Mouse (Mus musculus) brain, embryonic 14.5 days (tissue): ENCODE data around the gene Gsta4. TPM values are rescaled to one million over a fixed set of nuclear protein-coding genes. Genes with fewer than 3 reads are reported as not detected.
A peak's percentile ranks its signal among the peaks of the same experiment; 100 is the strongest.
"Not testable (repeated sequence)": the region's sequence is repeated elsewhere in the genome, so short reads cannot be mapped to it uniquely, and the experiment has no call there.

Experiments
- DNase-seq: peaks from one replicate; pipeline ENCODE4 v3.0.0-alpha.2; 2011; ENCODE audit warnings: low read depth
- CTCF ChIP-seq: fragments of 200-500 bp; IDR thresholded peaks from 2 replicates; pipeline ENCODE4 v1.5.1; 2012; ENCODE audit warnings: inconsistent platforms, mild to moderate bottlenecking, moderate library complexity, borderline replicate concordance; ENCODE audit not compliant: insufficient read depth, insufficient read length; ENCODE audit errors: extremely low read depth
- POLR2A ChIP-seq: fragments of 200-500 bp; IDR thresholded peaks from 2 replicates; pipeline ENCODE4 v1.6.1; 2012; ENCODE audit warnings: mild to moderate bottlenecking, inconsistent platforms, borderline replicate concordance; ENCODE audit not compliant: poor library complexity, insufficient read depth, insufficient read length, severe bottlenecking; ENCODE audit errors: extremely low read depth
- polyA plus RNA-seq: library from polyadenylated mRNA; depleted of rRNA; stranded (reverse); fragments of >200 nt; gene quantifications from 2 replicates; pipeline ENCODE4 v1.2.3, GENCODE M21; 2012; rRNA removed

The Gsta4 gene
- polyA plus RNA-seq, 1 experiment, result 14.7 TPM

DNA sequence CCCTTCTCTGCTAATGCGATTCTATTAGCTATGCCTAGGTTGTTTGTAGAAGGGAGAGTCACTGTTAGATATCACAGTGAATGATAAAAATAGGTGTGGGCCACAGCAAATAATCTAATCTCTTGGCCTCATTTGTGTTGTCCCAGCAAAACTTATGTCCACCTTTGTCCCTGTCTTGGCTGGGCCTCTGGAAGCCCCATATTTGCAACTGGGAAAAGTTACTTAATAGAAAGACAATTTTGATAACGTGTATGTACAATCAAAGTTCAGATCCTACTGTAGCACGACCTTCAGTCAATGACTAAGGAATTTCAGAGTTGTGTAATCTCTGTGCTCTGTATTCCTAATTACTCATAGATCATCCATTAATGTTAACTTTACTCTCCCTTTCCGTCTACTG lies 34.5 kb downstream of the Gsta4 start:
- no peak for DNase-seq
- TF ChIP-seq POLR2A (no peak), CTCF (no peak)

DNA sequence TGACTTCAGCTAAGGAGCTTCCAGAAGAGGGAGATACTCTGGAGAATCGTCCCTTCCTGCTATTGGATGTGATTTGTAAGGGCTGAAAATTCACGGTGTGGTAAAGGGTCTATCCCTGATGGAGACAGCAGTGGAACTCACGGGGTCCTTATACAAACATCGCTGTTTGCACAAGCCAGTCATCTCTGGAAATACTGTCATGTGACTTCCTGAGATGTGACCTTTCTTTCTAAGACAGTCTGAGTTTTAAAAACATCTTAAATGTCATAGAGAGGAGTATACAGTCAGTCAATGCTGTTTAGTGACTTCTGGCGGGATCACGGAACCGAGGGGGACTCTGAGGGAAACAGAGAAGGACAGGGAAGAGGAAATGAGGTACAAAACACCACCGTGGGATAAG lies 40.0 kb downstream of the Gsta4 start:
- peak; percentile 1 for DNase-seq
- TF ChIP-seq POLR2A (no peak), CTCF (no peak)

DNA sequence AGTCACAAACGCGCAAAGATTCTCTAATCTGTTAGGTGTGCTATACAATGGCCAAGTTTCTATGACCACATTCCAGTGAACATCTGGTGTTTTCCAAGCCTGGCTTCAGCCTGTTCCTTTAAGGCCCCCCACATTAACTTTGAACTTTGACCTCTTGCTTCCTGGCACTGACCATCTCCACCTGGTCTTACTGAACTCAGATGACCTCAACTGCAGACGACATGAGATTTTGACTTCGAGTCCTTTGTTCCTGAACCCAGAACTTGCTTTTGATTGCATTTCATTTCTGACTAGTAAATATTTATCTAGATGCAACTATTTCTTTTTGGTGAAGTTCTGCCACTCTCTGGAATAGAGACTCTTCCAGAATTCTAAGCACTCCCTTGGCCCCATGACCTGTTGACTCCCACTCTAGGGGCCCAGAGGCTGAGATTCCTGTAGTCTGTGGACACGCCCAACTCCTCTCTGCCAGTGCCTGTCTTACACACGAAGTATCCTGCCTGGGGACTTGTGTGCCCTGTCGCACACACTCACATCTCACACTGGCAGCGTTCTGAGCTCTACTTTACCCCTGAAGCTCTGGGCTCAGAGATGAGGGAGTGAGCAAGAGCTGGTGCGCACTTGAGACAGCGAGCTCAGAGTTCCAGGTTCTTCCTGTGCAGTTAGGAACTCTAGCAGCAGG lies 40.8 kb downstream of the Gsta4 start:
- TF ChIP-seq POLR2A (no peak), CTCF (no peak)
- DNase-seq, result no peak

DNA sequence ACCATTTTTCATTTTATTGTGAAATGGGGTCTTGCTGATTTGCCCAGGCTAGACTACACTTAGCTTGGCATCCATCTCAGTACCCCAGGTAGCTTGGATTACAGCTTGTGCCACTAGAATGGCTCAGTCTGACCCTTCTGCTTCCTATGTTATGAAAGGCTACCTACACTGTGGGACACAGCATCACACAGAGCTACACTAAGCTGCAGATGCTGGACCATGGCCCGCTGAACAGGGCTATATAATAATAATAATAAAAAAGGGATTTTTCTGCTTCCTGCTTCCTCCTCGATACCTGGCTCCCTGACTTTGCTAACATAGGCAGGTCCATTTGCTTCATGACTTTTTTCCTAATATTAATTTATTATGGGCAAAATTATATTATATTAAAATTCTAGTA lies 41.8 kb downstream of the Gsta4 start:
- TF ChIP-seq CTCF (no peak), POLR2A (no peak)
- no peak for DNase-seq

DNA sequence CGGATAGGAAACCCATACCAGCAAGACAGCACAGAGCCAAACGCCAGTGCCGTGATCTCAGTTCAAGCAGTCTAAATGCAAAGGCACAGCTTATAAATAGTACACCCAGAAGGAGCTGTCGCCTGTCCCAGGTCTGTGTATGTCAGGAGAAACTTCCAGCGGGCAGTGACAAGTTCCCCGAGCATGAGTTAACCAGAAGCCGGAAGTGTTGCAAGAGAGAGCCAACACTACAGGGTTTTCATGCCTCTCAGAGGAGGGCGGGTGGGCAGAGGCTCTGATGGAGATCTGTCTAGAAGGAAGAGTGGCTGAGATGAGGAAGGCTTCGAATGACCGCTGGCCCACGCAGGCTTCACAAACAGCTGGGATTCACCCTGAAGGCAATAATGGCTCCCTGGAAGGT lies 42.7 kb downstream of the Gsta4 start:
- DNase-seq, result no peak
- TF ChIP-seq CTCF, result no peak
- no peak for TF ChIP-seq POLR2A

DNA sequence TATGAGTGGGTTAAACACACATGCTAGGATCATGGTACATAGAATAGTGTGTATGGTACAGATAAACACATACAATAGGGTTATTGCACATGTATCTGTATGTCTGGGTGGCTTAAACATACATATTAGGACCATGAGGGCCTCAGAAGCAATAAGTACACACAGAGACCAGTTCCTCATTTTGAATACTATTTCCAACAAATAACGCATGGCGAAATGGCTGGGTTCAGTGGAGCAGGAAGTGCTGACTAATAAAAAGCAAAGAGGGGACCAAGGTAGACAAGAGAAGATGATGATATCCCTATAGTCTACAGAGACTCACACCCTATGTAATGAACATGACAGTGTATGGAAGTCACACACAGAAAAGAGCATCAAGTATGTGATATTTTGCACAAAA lies 45.5 kb downstream of the Gsta4 start:
- TF ChIP-seq POLR2A (no peak), CTCF (no peak)
- DNase-seq, result no peak

DNA sequence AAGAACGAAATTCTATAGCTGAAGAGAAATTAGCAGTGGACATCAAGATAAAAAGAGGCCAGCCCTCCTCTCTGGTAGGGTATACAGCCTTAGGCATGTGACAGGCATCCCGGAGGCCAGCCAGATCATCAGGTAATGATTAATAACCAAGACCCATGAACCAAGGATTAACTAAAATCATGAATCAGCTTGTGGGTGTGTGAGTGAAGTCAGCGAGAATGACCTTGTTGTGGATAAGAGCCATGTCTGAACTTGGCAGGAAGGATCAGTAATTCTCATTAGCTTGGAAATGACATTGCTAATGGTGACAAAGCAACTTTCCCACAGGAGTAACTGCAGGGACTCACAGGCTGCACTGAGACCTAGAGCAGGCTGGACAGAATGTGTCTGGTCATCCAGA lies 47.1 kb downstream of the Gsta4 start:
- DNase-seq, result not testable (repeated sequence)

DNA sequence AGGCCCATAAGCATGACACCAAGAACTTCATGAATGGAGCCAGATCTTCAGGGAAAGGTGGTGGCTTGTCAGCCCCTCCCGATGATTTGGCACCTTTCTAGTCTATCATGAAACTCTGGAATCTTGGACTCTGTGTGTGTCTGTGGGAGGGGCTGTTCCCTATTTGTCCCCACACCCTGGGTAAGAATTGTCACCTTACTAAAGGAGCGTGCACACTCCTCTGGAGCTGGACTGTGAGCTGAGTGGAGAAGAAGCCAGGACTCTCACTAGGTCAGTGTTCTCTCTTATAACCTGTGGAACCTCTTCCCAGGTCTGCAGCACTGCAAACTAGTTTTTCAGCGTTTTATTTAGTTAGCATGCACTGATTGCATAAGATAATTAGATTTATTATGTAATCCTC lies 47.9 kb downstream of the Gsta4 start, which contains the start of gene Gsta1:
Gene Gsta1, plus strand, starts transcription at position 196 of the 400 bp plus-strand sequence.
- not testable (repeated sequence) for DNase-seq

DNA sequence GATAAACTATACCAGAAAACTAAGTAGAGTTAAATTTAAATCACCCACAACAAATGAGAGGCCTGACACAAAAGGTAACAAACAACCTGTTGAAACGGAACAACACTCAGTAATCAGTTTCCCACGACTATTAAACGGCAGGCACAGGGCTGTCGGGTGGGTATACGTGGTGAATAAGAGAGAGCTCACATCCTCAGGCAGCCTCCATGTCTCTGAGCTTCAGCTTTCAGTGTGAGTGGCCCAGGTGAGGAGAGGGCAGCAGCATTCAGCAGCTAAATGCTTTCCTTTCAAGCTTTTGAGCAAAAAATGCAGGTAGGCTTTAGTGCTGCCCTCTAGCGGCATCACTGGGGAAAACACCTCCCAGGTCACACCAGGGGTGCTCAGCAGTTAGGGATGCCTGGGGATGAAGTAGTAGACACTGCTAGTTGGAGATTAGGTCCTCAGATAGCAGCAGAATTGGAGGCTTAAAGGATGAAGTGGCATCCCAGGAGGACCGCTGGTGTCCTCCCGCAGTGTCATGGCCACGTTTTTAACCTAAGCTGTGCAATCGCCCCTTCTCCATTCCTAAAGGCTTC lies 50.6 kb downstream of the Gsta4 start:
- DNase-seq, result not testable (repeated sequence)

DNA sequence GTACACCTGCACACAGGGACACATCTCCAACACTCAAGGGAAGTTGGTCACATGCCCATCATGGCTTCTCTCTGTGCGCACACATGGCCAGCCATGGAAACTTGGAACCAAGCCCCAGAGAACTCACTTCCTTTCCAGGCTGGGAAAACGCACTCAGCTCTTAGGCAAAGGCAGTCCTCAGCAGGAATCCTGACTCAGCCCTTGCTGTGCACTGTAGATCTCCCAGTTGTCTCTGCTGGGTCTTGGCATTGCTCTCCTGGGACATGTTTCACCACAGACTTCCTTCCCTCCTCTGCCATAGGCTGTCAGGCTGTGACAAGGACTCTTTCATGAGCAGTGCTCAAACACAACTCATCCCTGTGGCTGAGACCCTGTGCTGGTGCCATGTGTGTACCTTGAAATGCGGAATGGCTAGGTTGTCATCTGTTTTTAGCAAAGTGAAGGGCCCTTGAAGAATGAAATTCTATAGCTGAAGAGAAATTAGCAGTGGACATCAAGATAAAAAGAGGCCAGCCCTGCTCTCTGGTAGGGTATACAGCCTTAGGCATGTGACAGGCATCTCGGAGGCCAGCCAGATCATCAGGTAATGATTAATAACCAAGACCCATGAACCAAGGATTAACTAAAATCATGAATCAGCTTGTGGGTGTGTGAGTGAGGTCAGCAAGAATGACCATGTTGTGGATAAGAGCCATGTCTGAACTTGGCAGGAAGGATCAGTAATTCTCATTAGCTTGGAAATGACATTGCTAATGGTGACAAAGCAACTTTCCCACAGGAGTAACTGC lies 73.3 kb downstream of the Gsta4 start:
- DNase-seq, result peak; percentile 1

DNA sequence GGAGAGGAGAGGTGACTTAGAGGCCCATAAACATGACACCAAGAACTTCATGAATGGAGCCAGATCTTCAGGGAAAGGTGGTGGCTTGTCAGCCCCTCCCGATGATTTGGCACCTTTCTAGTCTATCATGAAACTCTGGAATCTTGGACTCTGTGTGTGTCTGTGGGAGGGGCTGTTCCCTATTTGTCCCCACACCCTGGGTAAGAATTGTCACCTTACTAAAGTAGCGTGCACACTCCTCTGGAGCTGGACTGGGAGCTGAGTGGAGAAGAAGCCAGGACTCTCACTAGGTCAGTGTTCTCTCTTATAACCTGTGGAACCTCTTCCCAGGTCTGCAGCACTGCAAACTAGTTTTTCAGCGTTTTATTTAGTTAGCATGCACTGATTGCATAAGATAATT lies 74.3 kb downstream of the Gsta4 start, which contains the start of gene Gm3776:
Gene Gm3776, plus strand, starts transcription at position 216 of the 400 bp plus-strand sequence.
- not testable (repeated sequence) for DNase-seq

Other genes with a start within 250 kb of the Gsta4 start
- gene Gcm1, start 130.8 kb upstream of the Gsta4 start, polyA plus RNA-seq, result not detected in 2 replicates
- 61.9 and 77.0 TPM in 2 replicates for gene Fbxo9, start 73.7 kb upstream of the Gsta4 start, polyA plus RNA-seq
- gene Ick, start 73.6 kb upstream of the Gsta4 start, polyA plus RNA-seq, result 45.0 and 55.6 TPM in 2 replicates
- gene Gsta1, start 47.9 kb downstream of the Gsta4 start, polyA plus RNA-seq, result 0.19 TPM in 1 of 2 replicates, not detected in the other
- gene Gm3776, start 74.4 kb downstream of the Gsta4 start, polyA plus RNA-seq, result not detected in 2 replicates
- gene Gm10639, start 107.1 kb downstream of the Gsta4 start, polyA plus RNA-seq, result not detected in 2 replicates
- gene Omt2a, start 132.0 kb downstream of the Gsta4 start, polyA plus RNA-seq, result not detected in 2 replicates
- gene Omt2b, start 144.8 kb downstream of the Gsta4 start, polyA plus RNA-seq, result not detected in 2 replicates
- 0.20 TPM in 1 of 2 replicates, not detected in the other for gene Gsta2, start 173.0 kb downstream of the Gsta4 start, polyA plus RNA-seq
- 4.1 and 4.5 TPM in 2 replicates for gene Dppa5a, start 185.4 kb downstream of the Gsta4 start, polyA plus RNA-seq
- gene Ooep, start 196.0 kb downstream of the Gsta4 start, polyA plus RNA-seq, result 3.9 TPM in 2 replicates
- gene Ddx43, start 213.0 kb downstream of the Gsta4 start, polyA plus RNA-seq, result 0.27 and 0.42 TPM in 2 replicates